Mouse (Mus musculus): ENCODE results near the gene Clptm1l. TPM values are rescaled to one million over a fixed set of nuclear protein-coding genes. Genes with fewer than 3 reads are reported as not detected.
A peak's percentile ranks its signal among the peaks of the same experiment; 100 is the strongest.

Clptm1l gene
- total RNA-seq, 1 experiment: 106 TPM

DNA sequence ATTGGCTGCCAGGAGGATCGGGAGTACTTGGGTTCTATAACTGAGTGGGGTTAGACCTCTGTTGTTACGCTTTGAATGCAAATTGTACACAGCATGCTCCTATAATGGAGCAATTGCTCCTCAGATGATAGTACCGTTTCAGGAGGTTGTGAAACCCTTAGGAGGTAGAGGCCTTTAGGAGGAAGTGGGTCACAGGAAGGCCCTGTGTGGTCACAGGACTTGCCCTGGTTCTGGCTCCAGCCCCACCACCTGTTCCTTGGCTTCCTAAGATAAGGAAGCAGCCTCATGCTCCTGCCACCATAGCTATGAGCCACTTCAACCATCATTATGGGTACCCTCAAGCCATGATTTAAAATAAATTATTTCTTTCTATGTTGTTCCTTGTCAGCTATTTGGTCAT is 12.3 kb upstream of the Clptm1l start:
- TF ChIP-seq MAFK (IDR thresholded peaks at IDR 0.05; ENCODE audit: insufficient read depth, low read depth, low read length) (no peak), HCFC1 (IDR thresholded peaks at IDR 0.05; ENCODE audit: borderline replicate concordance, insufficient read depth, low read length) (no peak), ZNF384 (IDR thresholded peaks at IDR 0.05; ENCODE audit: low read depth, low read length) (no peak), ZC3H11A (IDR thresholded peaks at IDR 0.05; ENCODE audit: borderline replicate concordance, low read depth, low read length) (no peak), CHD2 (IDR thresholded peaks at IDR 0.05; ENCODE audit: low read depth, low read length) (no peak)

GRCm38 (mm10) chr13:73592546-73592945 is 11.3 kb upstream of the Clptm1l start:
- no peak overlapping the region for H3K27ac ChIP-seq (ENCODE audit: insufficient read depth, low read depth, low read length, poor library complexity, severe bottlenecking)
- no peak overlapping the region for H3K9ac ChIP-seq (ENCODE audit: insufficient read depth, low read depth, low read length, poor library complexity, severe bottlenecking)
- H3K36me3 ChIP-seq (ENCODE audit: control insufficient read depth, insufficient read depth, low read length, poor library complexity, severe bottlenecking): no peaks in the 10 kb centered on the region
- no peak for TF ChIP-seq HCFC1 (IDR thresholded peaks at IDR 0.05; ENCODE audit: borderline replicate concordance, insufficient read depth, low read length)
- TF ChIP-seq ZNF384 (IDR thresholded peaks at IDR 0.05; ENCODE audit: low read depth, low read length): no peak
- TF ChIP-seq CHD2 (IDR thresholded peaks at IDR 0.05; ENCODE audit: low read depth, low read length): no peak
- TF ChIP-seq MAFK (IDR thresholded peaks at IDR 0.05; ENCODE audit: insufficient read depth, low read depth, low read length): no peak
- TF ChIP-seq ZC3H11A (IDR thresholded peaks at IDR 0.05; ENCODE audit: borderline replicate concordance, low read depth, low read length): no peak
- DNase-seq (ENCODE audit: low read depth, low spot score): no peak
- H3K4me1 ChIP-seq (ENCODE audit: control insufficient read depth in 2 of 2, insufficient read depth in 2 of 2, low read length in 2 of 2, poor library complexity in 1 of 2): no peaks in the 10 kb centered on the region
- in situ Hi-C loops (cut with MboI; ENCODE audit: low sequenced_read_pairs in 2 of 2, unreplicated experiment in 2 of 2): no loop called here
- H3K9me3 ChIP-seq (ENCODE audit: control insufficient read depth, insufficient read depth, low read depth, low read length): no peaks in the 10 kb centered on the region
- no peak overlapping the region for H3K4me3 ChIP-seq (ENCODE audit: insufficient read depth in 1 of 2, low read depth in 1 of 2, low read length in 2 of 2, poor library complexity in 1 of 2, severe bottlenecking in 1 of 2)

More for the DNA sequence above, 12.3 kb upstream of the Clptm1l start:
- no peak overlapping the region for H3K9ac ChIP-seq (ENCODE audit: insufficient read depth, low read depth, low read length, poor library complexity, severe bottlenecking)
- no peak for DNase-seq (ENCODE audit: low read depth, low spot score)
- no peaks in the 10 kb centered on the region for H3K36me3 ChIP-seq (ENCODE audit: control insufficient read depth, insufficient read depth, low read length, poor library complexity, severe bottlenecking)
- no peaks in the 10 kb centered on the region for H3K4me1 ChIP-seq (ENCODE audit: control insufficient read depth in 2 of 2, insufficient read depth in 2 of 2, low read length in 2 of 2, poor library complexity in 1 of 2)
- in situ Hi-C loops (cut with MboI; ENCODE audit: low sequenced_read_pairs in 2 of 2, unreplicated experiment in 2 of 2): no loop called here
- no peak overlapping the region for H3K27ac ChIP-seq (ENCODE audit: insufficient read depth, low read depth, low read length, poor library complexity, severe bottlenecking)
- H3K9me3 ChIP-seq (ENCODE audit: control insufficient read depth, insufficient read depth, low read depth, low read length): no peaks in the 10 kb centered on the region
- no peak overlapping the region for H3K4me3 ChIP-seq (ENCODE audit: insufficient read depth in 1 of 2, low read depth in 1 of 2, low read length in 2 of 2, poor library complexity in 1 of 2, severe bottlenecking in 1 of 2)

GRCm38 (mm10) chr13:73596276-73596675 is 7.5 kb upstream of the Clptm1l start:
- in situ Hi-C loops (cut with MboI; ENCODE audit: low sequenced_read_pairs in 2 of 2, unreplicated experiment in 2 of 2): no loop called here
- no peak overlapping the region for H3K4me3 ChIP-seq (ENCODE audit: insufficient read depth in 1 of 2, low read depth in 1 of 2, low read length in 2 of 2, poor library complexity in 1 of 2, severe bottlenecking in 1 of 2)

DNA sequence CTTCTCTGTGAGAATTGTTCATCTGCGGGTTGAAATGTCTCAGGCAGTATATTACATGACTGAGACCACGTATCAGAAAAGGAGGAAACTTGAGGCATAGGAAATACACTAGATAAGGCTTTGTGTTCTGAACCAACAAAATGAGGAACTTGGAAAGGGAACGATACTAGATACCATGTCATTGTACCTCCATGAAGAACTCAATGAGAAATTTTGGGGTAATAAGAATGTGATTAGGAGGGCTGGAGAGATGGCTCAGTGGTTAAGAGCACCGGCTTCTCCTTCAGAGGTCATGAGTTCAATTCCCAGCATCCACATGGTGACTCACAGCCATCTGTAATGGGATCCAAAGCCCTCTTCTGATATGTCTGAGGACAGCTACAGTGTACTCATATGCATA is 3.6 kb upstream of the Clptm1l start:
- Histone ChIP-seq H3K9me3 (ENCODE audit: control insufficient read depth, insufficient read depth, low read depth, low read length) (no peaks in the 10 kb centered on the region), H3K4me1 (ENCODE audit: control insufficient read depth in 2 of 2, insufficient read depth in 2 of 2, low read length in 2 of 2, poor library complexity in 1 of 2) (peaks cover 4% of the 10 kb centered on the region in 2 experiments; a peak in 2 of 4 replicates), H3K27ac (ENCODE audit: insufficient read depth, low read depth, low read length, poor library complexity, severe bottlenecking) (no peak overlapping the region), H3K36me3 (ENCODE audit: control insufficient read depth, insufficient read depth, low read length, poor library complexity, severe bottlenecking) (no peaks in the 10 kb centered on the region), H3K9ac (ENCODE audit: insufficient read depth, low read depth, low read length, poor library complexity, severe bottlenecking) (no peak overlapping the region), H3K4me3 (ENCODE audit: insufficient read depth in 1 of 2, low read depth in 1 of 2, low read length in 2 of 2, poor library complexity in 1 of 2, severe bottlenecking in 1 of 2) (no peak overlapping the region)
- in situ Hi-C loops (cut with MboI; ENCODE audit: low sequenced_read_pairs in 2 of 2, unreplicated experiment in 2 of 2): no loop called here
- DNase-seq (ENCODE audit: low read depth, low spot score): no peak
- TF ChIP-seq ZNF384 (IDR thresholded peaks at IDR 0.05; ENCODE audit: low read depth, low read length): no peak
- no peak for TF ChIP-seq HCFC1 (IDR thresholded peaks at IDR 0.05; ENCODE audit: borderline replicate concordance, insufficient read depth, low read length)
- no peak for TF ChIP-seq CHD2 (IDR thresholded peaks at IDR 0.05; ENCODE audit: low read depth, low read length)
- no peak for TF ChIP-seq MAFK (IDR thresholded peaks at IDR 0.05; ENCODE audit: insufficient read depth, low read depth, low read length)
- TF ChIP-seq ZC3H11A (IDR thresholded peaks at IDR 0.05; ENCODE audit: borderline replicate concordance, low read depth, low read length): no peak

More at GRCm38 (mm10) chr13:73596276-73596675, 7.5 kb upstream of the Clptm1l start:
- H3K36me3 ChIP-seq (ENCODE audit: control insufficient read depth, insufficient read depth, low read length, poor library complexity, severe bottlenecking): no peaks in the 10 kb centered on the region
- no peaks in the 10 kb centered on the region for H3K9me3 ChIP-seq (ENCODE audit: control insufficient read depth, insufficient read depth, low read depth, low read length)
- no peak for DNase-seq (ENCODE audit: low read depth, low spot score)
- H3K4me1 ChIP-seq (ENCODE audit: control insufficient read depth in 2 of 2, insufficient read depth in 2 of 2, low read length in 2 of 2, poor library complexity in 1 of 2): no peaks in the 10 kb centered on the region
- H3K27ac ChIP-seq (ENCODE audit: insufficient read depth, low read depth, low read length, poor library complexity, severe bottlenecking): no peak overlapping the region
- H3K9ac ChIP-seq (ENCODE audit: insufficient read depth, low read depth, low read length, poor library complexity, severe bottlenecking): no peak overlapping the region
- TF ChIP-seq ZNF384 (IDR thresholded peaks at IDR 0.05; ENCODE audit: low read depth, low read length) (no peak), HCFC1 (IDR thresholded peaks at IDR 0.05; ENCODE audit: borderline replicate concordance, insufficient read depth, low read length) (no peak), CHD2 (IDR thresholded peaks at IDR 0.05; ENCODE audit: low read depth, low read length) (no peak), MAFK (IDR thresholded peaks at IDR 0.05; ENCODE audit: insufficient read depth, low read depth, low read length) (no peak), ZC3H11A (IDR thresholded peaks at IDR 0.05; ENCODE audit: borderline replicate concordance, low read depth, low read length) (no peak)

DNA sequence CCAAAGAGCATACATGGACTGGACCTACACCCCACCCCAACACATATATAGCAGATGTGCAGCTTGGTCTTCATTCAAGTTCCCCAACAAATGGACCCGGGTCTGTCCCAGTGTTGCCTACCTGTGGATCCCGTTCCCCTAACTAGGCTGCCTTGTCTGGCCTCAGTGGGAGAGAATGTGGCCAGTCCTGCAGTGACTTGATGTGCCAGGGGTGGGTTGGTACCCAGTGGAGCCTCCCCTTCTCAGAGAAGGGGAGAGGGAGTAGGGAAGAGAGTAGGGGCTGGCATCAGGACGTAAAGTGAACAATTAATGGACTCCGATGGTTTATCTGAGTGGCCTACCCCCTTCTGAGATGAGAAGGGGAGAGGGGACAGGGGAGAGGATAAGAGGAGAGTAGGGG is 760 bp upstream of the Clptm1l start:
- in situ Hi-C loops (cut with MboI; ENCODE audit: low sequenced_read_pairs in 2 of 2, unreplicated experiment in 2 of 2): no loop called here
- TF ChIP-seq CHD2 (IDR thresholded peaks at IDR 0.05; ENCODE audit: low read depth, low read length) (no peak), MAFK (IDR thresholded peaks at IDR 0.05; ENCODE audit: insufficient read depth, low read depth, low read length) (no peak)
- peak overlapping the region; percentile 97 for H3K9ac ChIP-seq (ENCODE audit: insufficient read depth, low read depth, low read length, poor library complexity, severe bottlenecking)
- H3K9me3 ChIP-seq (ENCODE audit: control insufficient read depth, insufficient read depth, low read depth, low read length): no peaks in the 10 kb centered on the region
- no peak overlapping the region for H3K27ac ChIP-seq (ENCODE audit: insufficient read depth, low read depth, low read length, poor library complexity, severe bottlenecking)
- H3K36me3 ChIP-seq (ENCODE audit: control insufficient read depth, insufficient read depth, low read length, poor library complexity, severe bottlenecking): peaks cover 5% of the 10 kb centered on the region; the same call in 1 of the 2 replicates
- no peak for DNase-seq (ENCODE audit: low read depth, low spot score)
- peak overlapping the region; percentile 83 to 89 for H3K4me3 ChIP-seq (ENCODE audit: insufficient read depth in 1 of 2, low read depth in 1 of 2, low read length in 2 of 2, poor library complexity in 1 of 2, severe bottlenecking in 1 of 2)
- peaks cover 4% of the 10 kb centered on the region in 2 experiments; a peak in 2 of 4 replicates for H3K4me1 ChIP-seq (ENCODE audit: control insufficient read depth in 2 of 2, insufficient read depth in 2 of 2, low read length in 2 of 2, poor library complexity in 1 of 2)
